9 mouse cellular contexts compared by ENCODE assay signal in genomic region chr2:34774493-34774892, GRCm38 (mm10). TPM values are rescaled to one million over a fixed set of nuclear protein-coding genes. Genes with fewer than 3 reads are reported as not detected.
DNase-seq lines count a peak whose midpoint lies in the region; ATAC-seq and TF ChIP-seq lines count a peak whose summit lies in the region.
"Had no signal": no experiment of that assay in that cellular context is flagged by ENCODE, and none has a peak within 500 bp of the region (broad histone marks: within the 10 kb centered on the region; RNA-seq: fewer than 3 reads in every experiment).

No protein-coding gene starts in this region.

- no peak overlapping the region for H3K27ac ChIP-seq in forebrain, embryonic 10.5 days
- H3K27ac ChIP-seq in forebrain, embryonic 16.5 days (ENCODE audit: low read length), result no peak overlapping the region
- H3K27ac ChIP-seq in testis, adult 2 months (ENCODE audit: control insufficient read depth, insufficient read depth, low read depth, low read length), result no peak overlapping the region
- no peak overlapping the region for H3K27ac ChIP-seq in liver, embryonic 14.5 days
- no peak overlapping the region for H3K27ac ChIP-seq in stomach, postnatal 0 days (replicated peaks)

- peak overlapping the region; percentile 75 for H3K4me3 ChIP-seq in forebrain, embryonic 10.5 days
- H3K4me3 ChIP-seq in forebrain, embryonic 16.5 days (replicated peaks; ENCODE audit: low read length), result no peak overlapping the region
- peak overlapping the region; percentile 47 for H3K4me3 ChIP-seq in testis, adult 2 months (ENCODE audit: control insufficient read depth, low read depth, low read length)
- peak overlapping the region; percentile 23 to 84; a peak in 3 of 4 replicates for H3K4me3 ChIP-seq in liver, embryonic 14.5 days (ENCODE audit: insufficient read depth in 1 of 2, low read depth in 2 of 2, low read length in 2 of 2)
- H3K4me3 ChIP-seq in stomach, postnatal 0 days (ENCODE audit: low read depth, low read length), result peak overlapping the region; percentile 85

- no peak for TF ChIP-seq EP300 in liver, embryonic 14.5 days (IDR thresholded peaks at IDR 0.05; ENCODE audit: low read depth)
- TF ChIP-seq EP300 in stomach, postnatal 0 days (optimal IDR thresholded peaks at IDR 0.05), result no peak

- no peak overlapping the region for H3K9ac ChIP-seq in forebrain, embryonic 16.5 days (replicated peaks; ENCODE audit: low read depth, low read length)
- no peak overlapping the region for H3K9ac ChIP-seq in liver, embryonic 14.5 days (replicated peaks)
- H3K9ac ChIP-seq in stomach, postnatal 0 days (ENCODE audit: low read length), result no peak overlapping the region; the same call in 1 of the 2 replicates

- no peak overlapping the region for H3K4me2 ChIP-seq in forebrain, embryonic 16.5 days (ENCODE audit: low read length)
- peak overlapping the region; percentile 86 for H3K4me2 ChIP-seq in liver, embryonic 14.5 days (ENCODE audit: low read depth)
- peak overlapping the region; percentile 37 for H3K4me2 ChIP-seq in stomach, postnatal 0 days (replicated peaks; ENCODE audit: low read depth)

- TF ChIP-seq POLR2A in testis, adult 2 months (IDR thresholded peaks at IDR 0.05; ENCODE audit: control insufficient read depth, low read depth, low read length), result no peak

- TF ChIP-seq CTCF in testis, adult 2 months (IDR thresholded peaks at IDR 0.05; ENCODE audit: control insufficient read depth, insufficient read depth, insufficient replicate concordance, low read depth, low read length), result no peak
- no peak for TF ChIP-seq CTCF in liver, embryonic 14.5 days (IDR thresholded peaks at IDR 0.05; ENCODE audit: low read depth)
- TF ChIP-seq CTCF in stomach, postnatal 0 days (IDR thresholded peaks at IDR 0.05; ENCODE audit: low read depth), result no peak

- DNase-seq in forebrain, embryonic 10.5 days (ENCODE audit: extremely low spot score, low spot score), result no peak
- no peak for DNase-seq in testis, postnatal 14 days (ENCODE audit: low spot score)
- DNase-seq in liver, embryonic 14.5 days (ENCODE audit: low read depth in 3 of 3, low spot score in 3 of 3), result no peak
- no peak for DNase-seq in stomach, postnatal 0 days (ENCODE audit: low spot score)
- DNase-seq in urinary bladder, adult 2 months (ENCODE audit: low spot score), result no peak
- DNase-seq in thymus, postnatal 0 days (ENCODE audit: low spot score), result no peak
- DNase-seq: thymus, adult 18-20 months had no signal

- H3K36me3 ChIP-seq in forebrain, embryonic 10.5 days (replicated peaks), result peaks cover 76% of the 10 kb centered on the region
- peaks cover 31% of the 10 kb centered on the region for H3K36me3 ChIP-seq in forebrain, embryonic 16.5 days (ENCODE audit: control insufficient read depth, insufficient read depth)
- H3K36me3 ChIP-seq in testis, adult 2 months (ENCODE audit: control insufficient read depth, insufficient read depth, low read length), result peaks cover 6% of the 10 kb centered on the region
- H3K36me3 ChIP-seq in liver, embryonic 14.5 days (replicated peaks; ENCODE audit: control insufficient read depth, insufficient read depth, low read depth), result peaks cover 70% of the 10 kb centered on the region
- H3K36me3 ChIP-seq in stomach, postnatal 0 days (ENCODE audit: control insufficient read depth, insufficient read depth, low read length), result peaks cover 20% of the 10 kb centered on the region

- H3K4me1 ChIP-seq in forebrain, embryonic 10.5 days, result peaks cover 56% of the 10 kb centered on the region
- peaks cover 51% of the 10 kb centered on the region for H3K4me1 ChIP-seq in forebrain, embryonic 16.5 days (replicated peaks; ENCODE audit: control insufficient read depth, insufficient read depth, low read length)
- peaks cover 2% of the 10 kb centered on the region; the same call in 1 of the 2 replicates for H3K4me1 ChIP-seq in testis, adult 2 months (ENCODE audit: control insufficient read depth, insufficient read depth, low read length)
- H3K4me1 ChIP-seq in liver, embryonic 14.5 days (replicated peaks; ENCODE audit: control insufficient read depth in 2 of 2, insufficient read depth in 2 of 2, low read length in 1 of 2), result peaks cover 24 to 29% of the 10 kb centered on the region in 2 experiments
- H3K4me1 ChIP-seq in stomach, postnatal 0 days (replicated peaks; ENCODE audit: control insufficient read depth, insufficient read depth), result peaks cover 5% of the 10 kb centered on the region

- ATAC-seq in forebrain, embryonic 16.5 days, result no peak
- ATAC-seq in liver, embryonic 14.5 days (ENCODE audit: insufficient read depth), result no peak
- no peak for ATAC-seq in stomach, postnatal 0 days (ENCODE audit: low FRiP score, low TSS enrichment)

- no peaks in the 10 kb centered on the region for H3K9me3 ChIP-seq in forebrain, embryonic 10.5 days
- H3K9me3 ChIP-seq in forebrain, embryonic 16.5 days (ENCODE audit: control insufficient read depth, low read length), result no peaks in the 10 kb centered on the region
- H3K9me3 ChIP-seq in liver, embryonic 14.5 days (ENCODE audit: control insufficient read depth, low read length), result no peaks in the 10 kb centered on the region
- H3K9me3 ChIP-seq in stomach, postnatal 0 days (ENCODE audit: control insufficient read depth, low read length), result no peaks in the 10 kb centered on the region

- H3K27me3 ChIP-seq in forebrain, embryonic 10.5 days (ENCODE audit: poor library complexity, severe bottlenecking), result no peaks in the 10 kb centered on the region
- H3K27me3 ChIP-seq in forebrain, embryonic 16.5 days (replicated peaks; ENCODE audit: control insufficient read depth, insufficient read depth, low read length), result no peaks in the 10 kb centered on the region
- no peaks in the 10 kb centered on the region for H3K27me3 ChIP-seq in testis, adult 2 months (ENCODE audit: control insufficient read depth, insufficient read depth, low read length)
- no peaks in the 10 kb centered on the region for H3K27me3 ChIP-seq in liver, embryonic 14.5 days (ENCODE audit: control insufficient read depth, insufficient read depth, low read length)
- no peaks in the 10 kb centered on the region for H3K27me3 ChIP-seq in stomach, postnatal 0 days (ENCODE audit: control insufficient read depth, insufficient read depth, low read length)

- WGBS in forebrain, embryonic 10.5 days, result 92% methylated on average over 6 of the region's 6 CpGs
- WGBS in forebrain, embryonic 16.5 days, result 90% methylated on average over 6 of the region's 6 CpGs
- 81% methylated on average over 6 of the region's 6 CpGs for WGBS in liver, embryonic 14.5 days (ENCODE audit: insufficient replicate concordance)
- 83% methylated on average over 6 of the region's 6 CpGs for WGBS in stomach, postnatal 0 days

RNA-seq across cellular contexts. Expression of gene Hspa5, which starts 2.7 kb away (rescaled TPM):
- polyA plus RNA-seq in forebrain, embryonic 10.5 days (2016; fragmentation: Nextera tagmentation; extraction: Ambion mirVana), result 821 and 974 TPM in 2 replicates
- 387 and 442 TPM in 2 replicates for polyA plus RNA-seq in forebrain, embryonic 16.5 days (2015; fragmentation: Nextera tagmentation; extraction: Ambion mirVana)
- 587 and 750 TPM in 2 replicates for polyA plus RNA-seq in testis, adult 2 months (2012; rRNA removed)
- polyA plus RNA-seq in liver, embryonic 14.5 days (2012; rRNA removed), result 74.0 and 253 TPM in 2 replicates
- polyA plus RNA-seq in liver, embryonic 14.5 days (2014; fragmentation: Nextera tagmentation; extraction: Ambion mirVana), result 461 and 479 TPM in 2 replicates
- polyA plus RNA-seq in stomach, postnatal 0 days (2015; fragmentation: Nextera tagmentation; extraction: Ambion mirVana), result 767 and 830 TPM in 2 replicates
- 272 and 309 TPM in 2 replicates for polyA plus RNA-seq in urinary bladder, adult 2 months (2012; rRNA removed)
- 347 and 475 TPM in 2 replicates for polyA plus RNA-seq in thymus, postnatal 0 days (2015; fragmentation: Nextera tagmentation; extraction: Ambion mirVana)

RNA-seq across cellular contexts. Expression of gene Gapvd1, which starts 19.5 kb away (rescaled TPM):
- 89.4 and 94.9 TPM in 2 replicates for polyA plus RNA-seq in forebrain, embryonic 10.5 days (2016; fragmentation: Nextera tagmentation; extraction: Ambion mirVana)
- polyA plus RNA-seq in forebrain, embryonic 16.5 days (2015; fragmentation: Nextera tagmentation; extraction: Ambion mirVana), result 126 and 135 TPM in 2 replicates
- polyA plus RNA-seq in testis, adult 2 months (2012; rRNA removed), result 19.0 and 19.2 TPM in 2 replicates
- 20.1 and 22.9 TPM in 2 replicates for polyA plus RNA-seq in liver, embryonic 14.5 days (2012; rRNA removed)
- 71.8 and 76.6 TPM in 2 replicates for polyA plus RNA-seq in liver, embryonic 14.5 days (2014; fragmentation: Nextera tagmentation; extraction: Ambion mirVana)
- polyA plus RNA-seq in stomach, postnatal 0 days (2015; fragmentation: Nextera tagmentation; extraction: Ambion mirVana), result 40.9 and 41.3 TPM in 2 replicates
- polyA plus RNA-seq in urinary bladder, adult 2 months (2012; rRNA removed), result 26.6 and 32.5 TPM in 2 replicates
- 64.4 and 79.7 TPM in 2 replicates for polyA plus RNA-seq in thymus, postnatal 0 days (2015; fragmentation: Nextera tagmentation; extraction: Ambion mirVana)

RNA-seq across cellular contexts. Expression of gene Rabepk, which starts 25.2 kb away (rescaled TPM):
- polyA plus RNA-seq in forebrain, embryonic 10.5 days (2016; fragmentation: Nextera tagmentation; extraction: Ambion mirVana), result 40.2 and 47.0 TPM in 2 replicates
- 29.9 and 30.8 TPM in 2 replicates for polyA plus RNA-seq in forebrain, embryonic 16.5 days (2015; fragmentation: Nextera tagmentation; extraction: Ambion mirVana)
- 431 and 458 TPM in 2 replicates for polyA plus RNA-seq in testis, adult 2 months (2012; rRNA removed)
- 12.3 and 15.3 TPM in 2 replicates for polyA plus RNA-seq in liver, embryonic 14.5 days (2012; rRNA removed)
- polyA plus RNA-seq in liver, embryonic 14.5 days (2014; fragmentation: Nextera tagmentation; extraction: Ambion mirVana), result 25.5 and 25.6 TPM in 2 replicates
- 23.5 and 24.6 TPM in 2 replicates for polyA plus RNA-seq in stomach, postnatal 0 days (2015; fragmentation: Nextera tagmentation; extraction: Ambion mirVana)
- 15.4 and 17.0 TPM in 2 replicates for polyA plus RNA-seq in urinary bladder, adult 2 months (2012; rRNA removed)
- polyA plus RNA-seq in thymus, postnatal 0 days (2015; fragmentation: Nextera tagmentation; extraction: Ambion mirVana), result 35.1 and 37.3 TPM in 2 replicates

RNA-seq across cellular contexts. Expression of gene Fbxw2, which starts 51.6 kb away (rescaled TPM):
- 78.7 and 80.9 TPM in 2 replicates for polyA plus RNA-seq in forebrain, embryonic 10.5 days (2016; fragmentation: Nextera tagmentation; extraction: Ambion mirVana)
- polyA plus RNA-seq in forebrain, embryonic 16.5 days (2015; fragmentation: Nextera tagmentation; extraction: Ambion mirVana), result 114 and 122 TPM in 2 replicates
- polyA plus RNA-seq in testis, adult 2 months (2012; rRNA removed), result 13.0 and 14.9 TPM in 2 replicates
- polyA plus RNA-seq in liver, embryonic 14.5 days (2012; rRNA removed), result 26.3 and 30.8 TPM in 2 replicates
- 38.6 and 41.7 TPM in 2 replicates for polyA plus RNA-seq in liver, embryonic 14.5 days (2014; fragmentation: Nextera tagmentation; extraction: Ambion mirVana)
- 54.2 and 56.3 TPM in 2 replicates for polyA plus RNA-seq in stomach, postnatal 0 days (2015; fragmentation: Nextera tagmentation; extraction: Ambion mirVana)
- polyA plus RNA-seq in urinary bladder, adult 2 months (2012; rRNA removed), result 70.3 and 71.0 TPM in 2 replicates
- polyA plus RNA-seq in thymus, postnatal 0 days (2015; fragmentation: Nextera tagmentation; extraction: Ambion mirVana), result 86.1 and 106 TPM in 2 replicates

RNA-seq across cellular contexts. Expression of gene Gm34653, which starts 58.3 kb away (rescaled TPM):
- not detected in 2 replicates for polyA plus RNA-seq in forebrain, embryonic 10.5 days (2016; fragmentation: Nextera tagmentation; extraction: Ambion mirVana)
- not detected in 2 replicates for polyA plus RNA-seq in forebrain, embryonic 16.5 days (2015; fragmentation: Nextera tagmentation; extraction: Ambion mirVana)
- polyA plus RNA-seq in testis, adult 2 months (2012; rRNA removed), result not detected in 2 replicates
- 0.02 TPM in 1 of 2 replicates, not detected in the other for polyA plus RNA-seq in liver, embryonic 14.5 days (2012; rRNA removed)
- polyA plus RNA-seq in liver, embryonic 14.5 days (2014; fragmentation: Nextera tagmentation; extraction: Ambion mirVana), result not detected in 2 replicates
- polyA plus RNA-seq in stomach, postnatal 0 days (2015; fragmentation: Nextera tagmentation; extraction: Ambion mirVana), result not detected in 2 replicates
- 0.04 and 0.08 TPM in 2 replicates for polyA plus RNA-seq in urinary bladder, adult 2 months (2012; rRNA removed)
- polyA plus RNA-seq in thymus, postnatal 0 days (2015; fragmentation: Nextera tagmentation; extraction: Ambion mirVana), result 0.08 TPM in 1 of 2 replicates, not detected in the other
